Mouse (Mus musculus) CH12.LX (cell line): Measurements from ENCODE around the gene Tm9sf3. TPM values are rescaled to one million over a fixed set of nuclear protein-coding genes. Genes with fewer than 3 reads are reported as not detected.
"Not testable (repeated sequence)": the region's sequence is repeated elsewhere in the genome, so short reads cannot be mapped to it uniquely, and the experiment has no call there.

Source experiments
- DNase-seq: peaks from one replicate; pipeline ENCODE4 v3.0.0-alpha.2; 2013; ENCODE audit errors: extremely low read depth
- H3K27ac ChIP-seq: 2 replicates; pipeline ENCODE4 v1.5.1; 2012; ENCODE audit warnings: low read depth, mild to moderate bottlenecking, control low read depth, moderate library complexity; ENCODE audit not compliant: insufficient read depth
- H3K27me3 ChIP-seq: replicated peaks from 2 replicates; pipeline ENCODE3; 2012; ENCODE audit warnings: inconsistent platforms
- H3K36me3 ChIP-seq, 2 experiments: replicated peaks in 1 of 2; 2 replicates each; pipeline versions ENCODE3 to v1.6.1; 2012; ENCODE audit warnings: inconsistent platforms in 1 of 2, low read length in 1 of 2, mild to moderate bottlenecking in 1 of 2, mixed read lengths in 1 of 2, moderate library complexity in 1 of 2; ENCODE audit not compliant: control insufficient read depth in 1 of 2, insufficient read depth in 1 of 2
- H3K4me1 ChIP-seq, 2 experiments: 2 replicates each; pipeline ENCODE4 v1.6.1; 2012; ENCODE audit warnings: inconsistent platforms in 1 of 2, moderate library complexity in 1 of 2; ENCODE audit not compliant: insufficient read depth in 2 of 2, control insufficient read depth in 1 of 2
- H3K4me2 ChIP-seq: 2 replicates; pipeline ENCODE4 v1.6.1; 2012; ENCODE audit warnings: low read depth, mild to moderate bottlenecking, control low read depth; ENCODE audit not compliant: poor library complexity, insufficient read depth, severe bottlenecking
- H3K4me3 ChIP-seq, 3 experiments: fragments of 150-350 bp in 1 of 3; sonication (generic) in 1 of 3; replicated peaks in 1 of 3; 2 replicates each; pipeline versions ENCODE3 to v1.5.1; 2011 to 2012; ENCODE audit warnings: low read depth in 2 of 3, low read length in 2 of 3, mild to moderate bottlenecking in 2 of 3, moderate library complexity in 2 of 3, control low read depth in 1 of 3, improper control_type of control experiment in 1 of 3, inconsistent platforms in 1 of 3, mixed read lengths in 1 of 3; ENCODE audit not compliant: poor library complexity in 1 of 3
- H3K79me2 ChIP-seq: replicated peaks from 2 replicates; pipeline ENCODE4 v1.6.1; 2012; ENCODE audit warnings: mild to moderate bottlenecking, moderate library complexity; ENCODE audit not compliant: control insufficient read depth, poor library complexity, insufficient read depth, severe bottlenecking; ENCODE audit errors: extremely low read depth
- H3K9ac ChIP-seq: 2 replicates; pipeline ENCODE4 v1.6.1; 2012; ENCODE audit warnings: low read depth, mild to moderate bottlenecking, control low read depth, moderate library complexity; ENCODE audit not compliant: insufficient read depth
- H3K9me3 ChIP-seq: replicated peaks from 2 replicates; pipeline ENCODE3; 2012; ENCODE audit warnings: low read length, inconsistent platforms, mixed read lengths
- BHLHE40 ChIP-seq: IDR thresholded peaks from 2 replicates; pipeline ENCODE4 v1.6.1; 2011; ENCODE audit warnings: mild to moderate bottlenecking, low read depth, low read length, improper control_type of control experiment
- CHD2 ChIP-seq: IDR thresholded peaks from 2 replicates; pipeline ENCODE4 v1.6.1; 2011; ENCODE audit warnings: low read length, improper control_type of control experiment
- ELF1 ChIP-seq: IDR thresholded peaks from 2 replicates; pipeline ENCODE4 v1.6.1; 2014; ENCODE audit warnings: low read depth, mild to moderate bottlenecking, inconsistent platforms, low read length, improper control_type of control experiment
- ETS1 ChIP-seq: conservative IDR thresholded peaks from 2 replicates; pipeline ENCODE4 v1.6.1; 2012; ENCODE audit warnings: low read depth, mild to moderate bottlenecking, inconsistent platforms, low read length, improper control_type of control experiment, moderate library complexity
- HCFC1 ChIP-seq: IDR thresholded peaks from 2 replicates; pipeline ENCODE4 v1.6.1; 2012; ENCODE audit warnings: low read depth, mild to moderate bottlenecking, inconsistent platforms, low read length, improper control_type of control experiment
- IRF4 ChIP-seq: IDR thresholded peaks from 2 replicates; pipeline ENCODE4 v1.6.1; 2014; ENCODE audit warnings: low read depth, mild to moderate bottlenecking, inconsistent platforms, low read length, improper control_type of control experiment
- JUN ChIP-seq: IDR thresholded peaks from 2 replicates; pipeline ENCODE4 v1.6.1; 2011; ENCODE audit warnings: low read depth, mild to moderate bottlenecking, low read length, improper control_type of control experiment, moderate library complexity; ENCODE audit not compliant: insufficient read depth
- KAT2A ChIP-seq: IDR thresholded peaks from 2 replicates; pipeline ENCODE4 v1.6.1; 2012; ENCODE audit warnings: low read length, improper control_type of control experiment, inconsistent platforms; ENCODE audit not compliant: insufficient replicate concordance
- MAFK ChIP-seq: IDR thresholded peaks from 2 replicates; pipeline ENCODE4 v1.6.1; 2011; ENCODE audit warnings: low read length, improper control_type of control experiment; ENCODE audit not compliant: insufficient replicate concordance
- MYC ChIP-seq: IDR thresholded peaks from 2 replicates; pipeline ENCODE4 v1.6.1; 2011; ENCODE audit warnings: low read depth, mild to moderate bottlenecking, improper control_type of control experiment, low read length
- NELFE ChIP-seq: IDR thresholded peaks from 2 replicates; pipeline ENCODE4 v1.6.1; 2011; ENCODE audit warnings: low read depth, low read length, improper control_type of control experiment
- NRF1 ChIP-seq: IDR thresholded peaks from 2 replicates; pipeline ENCODE4 v1.6.1; 2014; ENCODE audit warnings: low read depth, mild to moderate bottlenecking, inconsistent platforms, low read length, improper control_type of control experiment, moderate library complexity
- PAX5 ChIP-seq: IDR thresholded peaks from 2 replicates; pipeline ENCODE4 v1.6.1; 2012; ENCODE audit warnings: low read length, inconsistent platforms, mixed read lengths
- POLR2AphosphoS2 ChIP-seq: IDR thresholded peaks from 2 replicates; pipeline ENCODE4 v1.6.1; 2011; ENCODE audit warnings: low read depth, low read length, improper control_type of control experiment
- RCOR1 ChIP-seq: conservative IDR thresholded peaks from 2 replicates; pipeline ENCODE4 v1.6.1; 2012; ENCODE audit warnings: low read depth, mild to moderate bottlenecking, inconsistent platforms, low read length, improper control_type of control experiment
- SIN3A ChIP-seq: IDR thresholded peaks from 2 replicates; pipeline ENCODE4 v1.6.1; 2012; ENCODE audit warnings: low read length, improper control_type of control experiment, inconsistent platforms
- TBP ChIP-seq: conservative IDR thresholded peaks from 2 replicates; pipeline ENCODE4 v1.6.1; 2011; ENCODE audit warnings: low read depth, low read length, improper control_type of control experiment
- TCF12 ChIP-seq: IDR thresholded peaks from 2 replicates; pipeline ENCODE4 v1.6.1; 2014; ENCODE audit warnings: low read depth, mild to moderate bottlenecking, inconsistent platforms, low read length, improper control_type of control experiment
- USF1 ChIP-seq: IDR thresholded peaks from 2 replicates; pipeline ENCODE4 v1.6.1; 2014; ENCODE audit warnings: low read depth, mild to moderate bottlenecking, inconsistent platforms, low read length, improper control_type of control experiment
- USF2 ChIP-seq: conservative IDR thresholded peaks from 2 replicates; pipeline ENCODE4 v1.6.1; 2011; ENCODE audit warnings: low read depth, low read length, improper control_type of control experiment
- ZNF384 ChIP-seq: IDR thresholded peaks from 2 replicates; pipeline ENCODE4 v1.6.1; 2012; ENCODE audit warnings: low read depth, low read length, improper control_type of control experiment, inconsistent platforms
- dilution Hi-C: fragments of 300-500 bp; cut with MboI; formaldehyde crosslinking; loops from 2 replicates; pipeline ENCODE4 v1.14.3; 2020; ENCODE audit warnings: low sequenced_read_pairs; ENCODE audit not compliant: extremely low pct_unique_long_range_greater_than_20kb, extremely low pct_ligation_motif_present
- in situ Hi-C: fragments of 300-500 bp; cut with MboI; formaldehyde crosslinking; loops from 3 replicates; pipeline ENCODE4 v1.14.3; 2019; ENCODE audit warnings: low sequenced_read_pairs, low pct_ligation_motif_present, low pct_unique_long_range_greater_than_20kb, mixed read lengths
- polyA plus RNA-seq: library from polyadenylated mRNA; unstranded; fragments of >175 nt; gene quantifications from 2 replicates; pipeline ENCODE4 v1.2.1, GENCODE M21; 2012; ENCODE audit warnings: low read depth; ENCODE audit not compliant: insufficient read length
- total RNA-seq, 2 experiments: library from RNA; depleted of rRNA; stranded (reverse); fragments of 300-350 nt in 1 of 2; fragments of >200 nt in 1 of 2; gene quantifications; 2 replicates each; pipeline ENCODE4 v1.2.3; 2012 to 2014

Gene Tm9sf3
- total and polyA plus RNA-seq, 3 experiments: 137 to 294 (median 182) TPM

- DNase-seq, H3K4me2 ChIP-seq: not testable (repeated sequence)
- in situ Hi-C loops: loop anchor here (25.0 kb wide), 2 partner anchors 150 to 450 kb away; no protein-coding TSS in a partner anchor
- TF ChIP-seq ZNF384: peak; percentile 46
- TF ChIP-seq BHLHE40: peak; percentile 53; the same call in 1 of the 2 replicates
- TF ChIP-seq, all 38 proteins: peak for 2; not testable (repeated sequence) for 36
- dilution Hi-C loops, H3K4me3 ChIP-seq, H3K9ac ChIP-seq, H3K27me3 ChIP-seq, H3K9me3 ChIP-seq, H3K79me2 ChIP-seq, H3K27ac ChIP-seq: not testable (repeated sequence)
- H3K36me3 ChIP-seq: peaks cover 50 to 91% of the 10 kb centered on the region in 2 experiments
- peaks cover 0 to 25% of the 10 kb centered on the region in 2 experiments; a peak in 3 of 4 replicates for H3K4me1 ChIP-seq
Observed at GRCm38 (mm10) chr19:41312587-41312986, 48.8 kb upstream of the Tm9sf3 start.

DNA sequence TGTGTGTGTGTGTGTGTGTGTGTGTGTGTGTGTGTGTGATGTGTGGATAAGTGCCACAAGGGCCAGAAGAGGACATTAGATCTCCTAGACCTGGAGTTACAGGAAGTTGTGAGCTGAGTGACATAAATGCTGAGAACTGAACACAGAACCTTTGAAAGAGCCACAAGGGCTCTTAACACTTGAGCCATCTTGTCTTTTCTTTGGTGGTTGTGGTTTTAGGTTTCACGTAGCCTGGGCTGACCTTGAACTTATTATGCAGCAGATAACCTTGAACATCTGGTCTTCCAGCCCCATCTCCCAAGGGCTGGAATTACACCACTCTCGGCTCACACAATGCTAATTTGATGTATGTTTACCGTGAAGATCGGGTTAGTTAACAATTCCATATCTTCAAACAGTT lies 48.2 kb upstream of the Tm9sf3 start:
- TF ChIP-seq HCFC1 (no peak), BHLHE40 (no peak), KAT2A (no peak), ELF1 (no peak), POLR2AphosphoS2 (no peak), ETS1 (no peak), JUN (no peak), CHD2 (no peak), NELFE (no peak), USF2 (no peak), PAX5 (no peak), SIN3A (no peak), RCOR1 (no peak), NRF1 (no peak), MYC (no peak), USF1 (no peak), IRF4 (no peak), TCF12 (no peak), MAFK (no peak), TBP (no peak)
- TF ChIP-seq, all 38 proteins: peak for 0

More for the DNA sequence above, 48.2 kb upstream of the Tm9sf3 start:
- Histone ChIP-seq H3K9ac (no peak overlapping the region), H3K4me3 (no peak overlapping the region), H3K27ac (no peak overlapping the region), H3K36me3 (peaks cover 49 to 91% of the 10 kb centered on the region in 2 experiments), H3K9me3 (no peaks in the 10 kb centered on the region), H3K27me3 (no peaks in the 10 kb centered on the region), H3K79me2 (0 out of 2 replicates have a peak, but pooled peaks cover 2% of the 10 kb centered on the region), H3K4me2 (no peak overlapping the region), H3K4me1 (peaks cover 0 to 23% of the 10 kb centered on the region in 2 experiments; a peak in 2 of 4 replicates)
- no peak for DNase-seq
- dilution Hi-C loops: no loop called here
- in situ Hi-C loops: loop anchor here (25.0 kb wide), 2 partner anchors 150 to 450 kb away; no protein-coding TSS in a partner anchor
